Mouse (Mus musculus) ES-E14 (cell line): ENCODE measurements around the gene Kcnk15. TPM values are rescaled to one million over a fixed set of nuclear protein-coding genes. Genes with fewer than 3 reads are reported as not detected.

Experiments
- DNase-seq: peaks from one replicate; pipeline ENCODE4 v3.0.0-alpha.2; 2013; ENCODE audit warnings: low read depth, low spot score
- H3K27ac ChIP-seq: 2 replicates; pipeline ENCODE4 v1.5.1; 2012; ENCODE audit warnings: low read depth, mild to moderate bottlenecking, low read length, moderate library complexity, mixed read lengths; ENCODE audit not compliant: poor library complexity, insufficient read depth, severe bottlenecking
- H3K36me3 ChIP-seq: 2 replicates; pipeline ENCODE4 v1.6.1; 2012; ENCODE audit warnings: mild to moderate bottlenecking, low read length, moderate library complexity, mixed read lengths; ENCODE audit not compliant: control insufficient read depth, poor library complexity, insufficient read depth, severe bottlenecking
- H3K4me1 ChIP-seq, 2 experiments: fragments of 150-350 bp in 1 of 2; sonication (generic) in 1 of 2; 2 replicates each; pipeline ENCODE4 v1.6.1; 2012; ENCODE audit warnings: low read length in 2 of 2, mild to moderate bottlenecking in 1 of 2, mixed read lengths in 1 of 2; ENCODE audit not compliant: control insufficient read depth in 2 of 2, insufficient read depth in 2 of 2, poor library complexity in 1 of 2
- H3K4me3 ChIP-seq, 2 experiments: fragments of 150-350 bp in 1 of 2; sonication (generic) in 1 of 2; 2 replicates each; pipeline ENCODE4 v1.5.1; 2012; ENCODE audit warnings: low read length in 2 of 2, low read depth in 1 of 2, mild to moderate bottlenecking in 1 of 2, mixed read lengths in 1 of 2; ENCODE audit not compliant: insufficient read depth in 1 of 2, poor library complexity in 1 of 2, severe bottlenecking in 1 of 2
- H3K9ac ChIP-seq: 2 replicates; pipeline ENCODE4 v1.6.1; 2012; ENCODE audit warnings: low read depth, mild to moderate bottlenecking, low read length, mixed read lengths; ENCODE audit not compliant: poor library complexity, insufficient read depth, severe bottlenecking
- H3K9me3 ChIP-seq: fragments of 150-350 bp; sonication (generic); 2 replicates; pipeline ENCODE4 v1.6.1; 2012; ENCODE audit warnings: low read depth, mild to moderate bottlenecking, low read length; ENCODE audit not compliant: control insufficient read depth, insufficient read depth
- CHD2 ChIP-seq: IDR thresholded peaks from 2 replicates; pipeline ENCODE4 v1.6.1; 2014; ENCODE audit warnings: mild to moderate bottlenecking, low read depth, low read length, inconsistent platforms
- HCFC1 ChIP-seq: IDR thresholded peaks from 2 replicates; pipeline ENCODE4 v1.6.1; 2012; ENCODE audit warnings: low read length, inconsistent platforms, borderline replicate concordance; ENCODE audit not compliant: insufficient read depth
- MAFK ChIP-seq: IDR thresholded peaks from 2 replicates; pipeline ENCODE4 v1.6.1; 2014; ENCODE audit warnings: mild to moderate bottlenecking, low read depth, low read length, inconsistent platforms; ENCODE audit not compliant: insufficient read depth
- ZC3H11A ChIP-seq: IDR thresholded peaks from 2 replicates; pipeline ENCODE4 v1.6.1; 2012; ENCODE audit warnings: low read depth, mild to moderate bottlenecking, inconsistent platforms, low read length, borderline replicate concordance
- ZNF384 ChIP-seq: IDR thresholded peaks from 2 replicates; pipeline ENCODE4 v1.6.1; 2012; ENCODE audit warnings: low read depth, low read length, inconsistent platforms
- in situ Hi-C, 2 experiments: fragments of 600-800 bp; cut with MboI; formaldehyde crosslinking; loops; one replicate each; pipeline ENCODE4 v1.15.1; 2025; ENCODE audit warnings: low sequenced_read_pairs in 2 of 2, inconsistent platforms in 1 of 2; ENCODE audit not compliant: unreplicated experiment in 2 of 2
- total RNA-seq: library from RNA; depleted of rRNA; stranded (reverse); fragments of 300-350 nt; gene quantifications from 2 replicates; pipeline ENCODE4 v1.2.3, GENCODE M21; 2012

The Kcnk15 gene
- total RNA-seq, 1 experiment: not detected

DNA sequence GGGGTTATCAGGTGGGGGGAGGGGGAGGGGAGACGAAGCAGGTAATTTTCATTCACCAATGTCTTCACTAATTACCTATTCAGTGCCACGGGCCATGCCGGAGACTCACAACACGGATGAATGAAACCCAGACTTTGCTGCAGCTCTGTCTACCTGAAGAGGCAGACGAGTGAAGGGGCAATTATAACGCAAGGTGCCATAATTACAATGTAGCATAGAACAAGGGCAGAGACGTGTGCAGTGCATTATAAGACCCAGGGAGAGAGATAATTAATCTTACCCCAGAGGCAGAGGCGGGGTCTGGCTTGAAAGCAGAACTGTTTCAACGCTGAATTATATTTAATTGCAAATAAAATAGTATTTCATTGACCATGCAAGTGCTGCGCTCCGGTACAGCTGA is 37.1 kb downstream of the Kcnk15 start:
- H3K9me3 ChIP-seq: no peaks in the 10 kb centered on the region
- H3K36me3 ChIP-seq: no peaks in the 10 kb centered on the region
- H3K4me3 ChIP-seq: peak overlapping the region in 1 of 2 experiments; percentile 6; a peak in 1 of 4 replicates
- H3K9ac ChIP-seq: no peak overlapping the region
- in situ Hi-C loops: no loop called here
- no peak for TF ChIP-seq ZC3H11A
- peaks cover 2 to 26% of the 10 kb centered on the region in 2 experiments; a peak in 2 of 4 replicates for H3K4me1 ChIP-seq
- no peak for DNase-seq
- H3K27ac ChIP-seq: no peak overlapping the region

DNA sequence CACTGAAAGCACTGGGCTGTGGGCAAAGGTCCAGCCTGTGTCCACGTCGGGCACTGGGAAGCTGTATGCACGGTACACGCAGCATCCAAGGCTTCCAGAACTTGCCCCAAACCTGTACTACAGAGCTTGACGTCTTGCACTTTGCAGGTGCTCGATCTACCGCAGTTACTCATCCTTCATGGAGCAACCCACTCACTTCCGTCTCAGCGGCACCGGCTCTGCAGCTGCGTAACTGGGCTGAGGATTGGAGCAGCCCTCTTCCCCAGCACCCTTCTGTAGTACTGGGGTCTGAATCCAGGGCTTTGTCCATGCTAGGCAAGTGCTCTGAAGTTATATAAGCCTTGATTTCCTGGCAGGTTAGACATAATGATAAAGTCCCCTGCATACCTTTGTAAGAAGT is 37.8 kb downstream of the Kcnk15 start:
- in situ Hi-C loops: no loop called here

DNA sequence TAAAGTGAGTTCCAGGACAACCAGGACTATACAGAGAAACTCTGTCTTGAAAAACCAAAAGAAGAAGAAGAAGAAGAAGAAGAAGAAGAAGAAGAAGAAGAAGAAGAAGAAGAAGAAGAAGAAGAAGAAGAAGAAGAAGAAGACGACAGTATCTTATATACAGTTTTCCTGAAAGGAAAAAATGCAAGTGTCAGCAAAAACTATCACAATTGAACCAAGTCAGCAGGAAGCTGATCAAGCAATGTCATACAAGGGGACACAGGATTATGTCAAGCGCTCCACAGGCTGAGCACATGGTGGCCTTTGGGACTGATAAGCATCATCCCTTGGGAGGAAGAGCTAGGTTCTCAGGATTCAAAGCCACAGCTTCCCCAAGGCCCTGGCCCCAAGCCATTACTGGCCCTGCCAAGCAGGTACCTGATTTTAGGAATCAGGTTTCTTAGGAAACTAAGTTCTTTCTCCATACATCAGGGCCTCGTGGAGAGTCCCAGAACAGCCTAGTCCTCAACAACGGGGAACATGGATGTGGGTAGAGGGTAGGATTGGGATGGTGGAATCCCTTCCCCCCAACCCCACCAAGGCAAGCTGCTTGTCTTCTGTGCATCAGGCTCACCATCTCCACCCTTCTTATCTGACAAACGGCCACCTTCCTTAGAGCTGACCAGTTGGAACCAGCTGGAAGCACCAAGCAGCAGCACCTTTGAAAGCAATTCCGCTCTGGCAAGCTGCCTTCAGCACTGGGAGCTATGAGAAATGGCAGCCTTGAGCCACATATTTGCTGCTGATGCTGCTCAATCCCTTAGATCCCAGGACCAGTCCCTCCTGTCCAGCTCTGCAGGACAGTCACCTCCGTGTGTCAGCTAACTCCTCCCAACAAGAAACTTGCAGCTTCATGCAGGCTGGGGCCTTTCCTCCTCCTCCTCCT is 40.3 kb downstream of the Kcnk15 start:
- no peaks in the 10 kb centered on the region for H3K9me3 ChIP-seq
- peaks cover 2 to 30% of the 10 kb centered on the region in 2 experiments; a peak in 2 of 4 replicates for H3K4me1 ChIP-seq
- peak overlapping the region; percentile 0; the same call in 1 of the 2 replicates for H3K27ac ChIP-seq
- TF ChIP-seq MAFK: 0 out of 2 replicates have a peak, but pooled peaks have one; percentile 59
- no peak for TF ChIP-seq ZC3H11A
- in situ Hi-C loops: no loop called here
- no peak overlapping the region for H3K9ac ChIP-seq
- no peak for DNase-seq
- no peak overlapping the region for H3K4me3 ChIP-seq
- H3K36me3 ChIP-seq: no peaks in the 10 kb centered on the region

More for the DNA sequence above, 37.8 kb downstream of the Kcnk15 start:
- H3K4me3 ChIP-seq: no peak overlapping the region
- H3K9me3 ChIP-seq: no peaks in the 10 kb centered on the region
- no peak overlapping the region for H3K9ac ChIP-seq
- peaks cover 2 to 30% of the 10 kb centered on the region in 2 experiments; a peak in 2 of 4 replicates for H3K4me1 ChIP-seq
- H3K27ac ChIP-seq: no peak overlapping the region
- no peak for DNase-seq
- TF ChIP-seq ZC3H11A: no peak
- no peak for TF ChIP-seq CHD2
- no peak for TF ChIP-seq MAFK
- TF ChIP-seq HCFC1: no peak
- no peak for TF ChIP-seq ZNF384
- H3K36me3 ChIP-seq: no peaks in the 10 kb centered on the region

DNA sequence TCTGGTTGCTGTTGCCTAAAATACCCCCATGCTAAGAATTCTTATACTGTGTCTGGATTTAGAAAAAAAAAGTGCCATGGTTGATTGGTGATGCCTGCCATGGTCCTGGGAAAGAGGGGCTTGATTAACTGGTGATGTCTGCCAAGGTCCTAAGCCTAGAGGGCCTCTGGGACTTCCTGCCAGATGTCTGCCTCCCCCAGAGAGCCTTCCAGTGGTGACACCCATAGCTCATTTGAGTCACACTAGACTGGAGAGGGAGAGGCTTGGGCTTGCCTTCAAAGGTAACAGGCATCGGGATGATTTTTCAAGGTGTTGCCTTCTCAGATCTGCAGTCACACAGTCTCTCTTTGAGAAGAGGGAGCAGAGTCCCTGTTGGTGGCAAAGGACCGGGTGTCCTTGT is 41.7 kb downstream of the Kcnk15 start:
- H3K9me3 ChIP-seq: no peaks in the 10 kb centered on the region
- 0 out of 2 replicates have a peak, but pooled peaks have one; percentile 25 for TF ChIP-seq ZNF384
- no peak for TF ChIP-seq HCFC1

DNA sequence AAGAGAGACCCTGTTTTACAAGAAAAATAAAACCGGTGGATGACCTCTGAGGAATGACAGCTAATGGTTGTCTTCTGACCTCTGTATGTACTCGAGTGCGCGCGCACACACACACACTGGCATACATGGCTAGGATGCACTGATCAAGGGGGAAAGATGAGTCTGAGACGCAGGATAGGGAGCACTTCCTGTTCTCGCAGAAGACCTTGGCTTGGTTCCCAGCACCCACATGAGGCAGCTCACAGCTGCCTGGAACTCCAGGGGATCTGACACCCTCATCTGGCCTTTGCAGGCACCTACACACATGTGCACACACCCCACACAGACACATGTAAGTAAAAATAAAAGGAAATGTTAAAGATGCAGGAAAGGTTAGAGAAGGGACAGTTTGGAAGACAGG is 43.6 kb downstream of the Kcnk15 start:
- Histone ChIP-seq H3K9me3 (no peaks in the 10 kb centered on the region), H3K4me1 (peaks cover 0 to 24% of the 10 kb centered on the region in 2 experiments; a peak in 1 of 4 replicates), H3K36me3 (no peaks in the 10 kb centered on the region), H3K27ac (no peak overlapping the region), H3K4me3 (no peak overlapping the region), H3K9ac (no peak overlapping the region)
- TF ChIP-seq MAFK (no peak), ZNF384 (no peak), ZC3H11A (no peak), CHD2 (no peak), HCFC1 (no peak)
- in situ Hi-C loops: no loop called here
- DNase-seq: no peak

More for the DNA sequence above, 41.7 kb downstream of the Kcnk15 start:
- in situ Hi-C loops: no loop called here
- Histone ChIP-seq H3K27ac (no peak overlapping the region; the same call in none of the 2 replicates), H3K4me1 (peaks cover 2 to 32% of the 10 kb centered on the region in 2 experiments; a peak in 2 of 4 replicates), H3K36me3 (no peaks in the 10 kb centered on the region), H3K4me3 (no peak overlapping the region), H3K9ac (no peak overlapping the region)
- DNase-seq: no peak
